Mouse (Mus musculus) bone marrow macrophage, adult 2 months (primary cell): Measurements from ENCODE around the gene Tssk6.

Experiments used
- CTCF ChIP-seq: IDR thresholded peaks from 2 replicates; pipeline ENCODE4 v1.5.1; 2012; ENCODE audit warnings: low read depth, mild to moderate bottlenecking, low read length, moderate library complexity
- POLR2A ChIP-seq: IDR thresholded peaks from 2 replicates; pipeline ENCODE4 v1.6.1; 2012; ENCODE audit warnings: mild to moderate bottlenecking, low read depth, low read length, borderline replicate concordance

- TF ChIP-seq CTCF = no peak
- TF ChIP-seq POLR2A = no peak
Observed at GRCm38 (mm10) chr8:69876097-69876496, 25.9 kb upstream of the Tssk6 start.
